Mouse (Mus musculus) midbrain, embryonic 15.5 days (tissue): ENCODE measurements around the gene Pkn1. TPM values are rescaled to one million over a fixed set of nuclear protein-coding genes. Genes with fewer than 3 reads are reported as not detected.

Experiments
- ATAC-seq: fragments of 200-750 bp; cut with Nextera tagmentation; replicated peaks from 2 replicates; pipeline ENCODE4 v1.8.0; 2017; ENCODE audit warnings: moderate TSS enrichment
- H3K27ac ChIP-seq: fragments of 300-500 bp; sonication (generic); 2 replicates; pipeline ENCODE4 v1.5.1; 2015; ENCODE audit warnings: mild to moderate bottlenecking, inconsistent platforms
- H3K27me3 ChIP-seq: fragments of 300-500 bp; sonication (generic); replicated peaks from 2 replicates; pipeline ENCODE4 v1.6.1; 2015; ENCODE audit warnings: inconsistent platforms
- H3K36me3 ChIP-seq: fragments of 300-500 bp; sonication (generic); replicated peaks from 2 replicates; pipeline ENCODE4 v1.6.1; 2015; ENCODE audit warnings: inconsistent platforms
- H3K4me1 ChIP-seq: fragments of 300-500 bp; sonication (generic); 2 replicates; pipeline ENCODE4 v1.6.1; 2015; ENCODE audit warnings: inconsistent platforms
- H3K4me2 ChIP-seq: fragments of 300-500 bp; sonication (generic); 2 replicates; pipeline ENCODE4 v1.6.1; 2015; ENCODE audit warnings: inconsistent platforms, mild to moderate bottlenecking, moderate library complexity
- H3K4me3 ChIP-seq: fragments of 300-500 bp; sonication (generic); 2 replicates; pipeline ENCODE4 v1.5.1; 2015; ENCODE audit warnings: mild to moderate bottlenecking, inconsistent platforms
- H3K9ac ChIP-seq: fragments of 300-500 bp; sonication (generic); 2 replicates; pipeline ENCODE4 v1.6.1; 2015; ENCODE audit warnings: mild to moderate bottlenecking, inconsistent platforms
- H3K9me3 ChIP-seq: fragments of 300-500 bp; sonication (generic); 2 replicates; pipeline ENCODE4 v1.6.1; 2016; ENCODE audit warnings: inconsistent platforms
- WGBS: fragments of 180-500 bp; shearing (Covaris S2); methylation state at CpG from one replicate; pipeline ENCODE4 v1.1.7; 2015; ENCODE audit warnings: mixed read lengths; 5-methylcytosine and 5-hydroxymethylcytosine counted together
- polyA plus RNA-seq: library from polyadenylated mRNA; unstranded; fragments of >200 nt; fragmentation: Nextera tagmentation; extraction: Ambion mirVana; gene quantifications from 2 replicates; pipeline ENCODE4 v1.2.1, GENCODE M21; 2015

The Pkn1 gene
- polyA plus RNA-seq, 1 experiment from 2014 or later: 31.9 TPM

DNA sequence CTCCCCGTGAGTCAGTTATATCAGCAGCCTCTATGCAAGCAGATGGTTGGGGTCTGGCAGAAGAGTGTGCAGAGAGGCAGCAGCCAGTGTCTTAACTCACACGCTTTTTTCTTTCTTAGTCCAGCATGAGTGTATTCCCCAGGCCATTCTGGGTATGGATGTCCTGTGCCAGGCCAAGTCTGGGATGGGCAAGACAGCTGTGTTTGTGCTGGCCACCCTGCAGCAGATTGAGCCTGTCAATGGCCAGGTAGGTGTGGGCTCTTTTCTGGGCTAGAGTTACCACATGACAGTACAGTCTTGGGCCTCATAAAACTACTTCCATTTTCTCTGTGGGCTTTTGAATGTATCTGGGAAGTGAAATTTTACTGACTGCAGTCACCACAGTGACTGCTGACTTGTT, 20.7 kb upstream of the Pkn1 start:
- Histone ChIP-seq H3K9ac (no peak overlapping the region), H3K27ac (no peak overlapping the region), H3K4me1 (peaks cover 19% of the 10 kb centered on the region), H3K4me2 (no peak overlapping the region), H3K9me3 (no peaks in the 10 kb centered on the region), H3K4me3 (no peak overlapping the region), H3K36me3 (peaks cover 52% of the 10 kb centered on the region), H3K27me3 (no peaks in the 10 kb centered on the region)
- no peak for ATAC-seq
- 83% methylated on average over 2 of the region's 2 CpGs for WGBS

DNA sequence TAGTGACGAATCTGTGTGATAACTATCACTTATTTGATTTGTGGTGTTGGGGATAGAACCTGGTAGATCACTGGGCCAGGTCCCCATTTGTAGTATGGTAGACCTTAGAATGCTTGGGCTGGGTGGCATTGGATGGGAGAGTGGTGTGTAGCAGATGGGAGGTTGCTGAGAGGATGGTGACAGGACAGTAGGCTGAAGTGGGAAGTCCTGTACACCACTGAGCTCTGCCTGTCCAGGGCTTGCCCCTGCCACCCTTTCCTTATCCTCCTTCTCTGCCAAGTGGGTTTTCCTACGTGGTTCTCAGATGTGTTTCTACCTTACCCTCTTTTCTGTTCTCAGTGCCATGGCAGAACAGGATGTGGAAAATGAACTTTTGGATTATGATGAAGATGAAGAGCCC, 20.1 kb upstream of the Pkn1 start:
- no peak for ATAC-seq
- no peaks in the 10 kb centered on the region for H3K9me3 ChIP-seq
- no peak overlapping the region for H3K27ac ChIP-seq
- no peaks in the 10 kb centered on the region for H3K27me3 ChIP-seq
- no peak overlapping the region for H3K4me2 ChIP-seq
- 93% methylated on average over 2 of the region's 2 CpGs for WGBS
- peaks cover 19% of the 10 kb centered on the region for H3K4me1 ChIP-seq
- no peak overlapping the region for H3K9ac ChIP-seq
- peaks cover 45% of the 10 kb centered on the region for H3K36me3 ChIP-seq
- no peak overlapping the region for H3K4me3 ChIP-seq

- Histone ChIP-seq H3K4me2 (peak overlapping the region; percentile 91), H3K4me3 (peak overlapping the region; percentile 99), H3K9me3 (no peaks in the 10 kb centered on the region), H3K4me1 (peaks cover 19% of the 10 kb centered on the region), H3K9ac (no peak overlapping the region), H3K36me3 (peaks cover 21% of the 10 kb centered on the region), H3K27me3 (0 out of 2 replicates have a peak, but pooled peaks cover 3% of the 10 kb centered on the region), H3K27ac (no peak overlapping the region)
- no peak for ATAC-seq
- 72% methylated on average over 2 of the region's 2 CpGs for WGBS
Observed at GRCm38 (mm10) chr8:83716563-83716962, 17.6 kb upstream of the Pkn1 start.

DNA sequence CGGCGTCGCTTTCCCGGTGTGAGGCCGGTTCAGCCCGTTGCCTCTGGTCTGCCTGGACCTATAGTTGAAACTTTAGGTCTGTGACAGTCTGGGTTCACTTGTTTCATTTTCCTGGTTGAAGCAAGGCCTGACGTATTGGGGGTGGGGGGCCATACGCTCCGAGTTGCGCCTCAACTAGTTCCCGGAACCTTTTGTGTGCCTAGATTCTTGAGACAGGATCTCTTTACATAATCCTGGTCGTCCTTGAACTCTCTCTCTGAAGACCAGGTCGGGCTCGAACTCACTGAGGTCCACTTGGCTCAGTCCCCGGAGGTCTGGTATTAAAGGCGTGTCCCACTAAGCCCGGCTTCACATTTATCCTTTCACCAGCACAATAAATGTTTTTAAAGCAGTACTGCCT, 16.8 kb upstream of the Pkn1 start:
- Histone ChIP-seq H3K9ac (peak overlapping the region; percentile 87), H3K27me3 (0 out of 2 replicates have a peak, but pooled peaks cover 3% of the 10 kb centered on the region), H3K9me3 (no peaks in the 10 kb centered on the region), H3K4me1 (peaks cover 19% of the 10 kb centered on the region), H3K36me3 (peaks cover 13% of the 10 kb centered on the region), H3K4me3 (peak overlapping the region; percentile 99), H3K4me2 (peak overlapping the region; percentile 91), H3K27ac (peak overlapping the region; percentile 96)
- no peak for ATAC-seq
- 1% methylated on average over 17 of the region's 17 CpGs for WGBS

DNA sequence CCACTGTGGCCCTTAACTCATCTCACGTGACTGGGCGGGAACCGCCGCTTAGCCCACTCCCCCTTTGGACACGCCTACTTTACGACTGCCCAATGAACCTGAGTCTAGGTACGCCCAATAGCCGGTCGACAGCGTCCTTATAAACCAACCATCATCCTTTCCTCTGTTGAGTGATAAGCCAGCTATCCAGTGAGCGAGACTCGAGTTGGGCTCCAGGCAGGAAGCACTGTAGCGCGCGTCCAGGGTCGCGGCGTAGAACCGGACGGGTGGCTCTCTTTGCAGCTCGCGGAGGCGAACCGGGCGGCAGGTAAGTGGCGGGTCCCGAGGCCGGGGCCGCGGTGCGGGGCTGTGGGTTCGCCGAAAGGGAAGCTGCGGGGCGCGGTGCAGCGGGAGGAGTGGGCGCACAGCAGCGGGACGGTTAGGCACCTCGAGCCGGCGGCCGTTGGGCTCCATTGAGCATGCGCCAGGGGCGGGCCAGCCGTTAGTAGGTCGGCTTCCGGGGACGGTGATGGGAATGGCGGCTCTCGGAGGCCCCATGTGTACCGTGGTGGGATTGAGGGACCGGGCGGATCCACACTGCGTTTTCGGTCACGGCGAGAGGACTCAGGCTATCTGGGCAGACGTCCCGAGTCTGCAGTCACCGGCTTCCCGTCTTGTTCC, 16.2 kb upstream of the Pkn1 start, which contains the start of gene Ddx39:
TSS of gene Ddx39 (plus strand) at position 147 of the 660 bp plus-strand sequence.
- Histone ChIP-seq H3K27ac (peak within 1 kb of the TSS; percentile 96), H3K9ac (peak within 1 kb of the TSS; percentile 87), H3K9me3 (no peaks in the 10 kb centered on the region), H3K27me3 (0 out of 2 replicates have a peak, but pooled peaks cover 3% of the 10 kb centered on the region), H3K4me3 (peak within 1 kb of the TSS; percentile 99), H3K4me1 (peaks cover 19% of the 10 kb centered on the region), H3K4me2 (peak within 1 kb of the TSS; percentile 91), H3K36me3 (peaks cover 7% of the 10 kb centered on the region; the same call in 1 of the 2 replicates)
- WGBS: under 1% methylated on average over 63 of the region's 63 CpGs
- ATAC-seq: peak; percentile 100

DNA sequence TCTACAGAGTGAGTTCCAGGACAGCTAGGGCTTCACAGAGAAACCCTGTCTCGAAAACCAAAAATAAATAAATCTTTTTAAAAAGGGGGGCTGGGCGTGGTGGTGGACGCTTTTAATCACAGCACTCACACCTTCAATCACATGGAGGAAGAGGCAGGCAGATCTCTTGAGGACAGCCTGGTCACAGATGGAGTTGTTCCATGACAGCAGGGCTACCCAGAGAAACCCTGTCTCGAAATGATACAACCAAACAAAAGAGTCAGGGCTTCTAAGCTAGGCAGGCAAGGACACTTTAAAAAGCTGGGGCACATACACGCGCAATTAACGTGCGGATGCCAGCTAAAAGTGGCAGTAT, 15.7 kb upstream of the Pkn1 start:
- H3K27ac ChIP-seq: peak overlapping the region; percentile 96
- no peak; the same call in 1 of the 2 replicates for ATAC-seq
- 19% methylated on average over 8 of the region's 8 CpGs for whole genome bisulfite sequencing
- H3K27me3 ChIP-seq: 0 out of 2 replicates have a peak, but pooled peaks cover 3% of the 10 kb centered on the region
- peak overlapping the region; percentile 99 for H3K4me3 ChIP-seq
- H3K36me3 ChIP-seq: 0 out of 2 replicates have a peak, but pooled peaks cover 4% of the 10 kb centered on the region
- H3K9me3 ChIP-seq: no peaks in the 10 kb centered on the region
- no peak overlapping the region for H3K9ac ChIP-seq
- peak overlapping the region; percentile 50 for H3K4me2 ChIP-seq
- peaks cover 19% of the 10 kb centered on the region for H3K4me1 ChIP-seq

GRCm38 (mm10) chr8:83707554-83707953, 8.6 kb upstream of the Pkn1 start:
- Histone ChIP-seq H3K36me3 (no peaks in the 10 kb centered on the region), H3K4me3 (no peak overlapping the region), H3K4me1 (no peaks in the 10 kb centered on the region), H3K9ac (no peak overlapping the region), H3K9me3 (no peaks in the 10 kb centered on the region), H3K4me2 (no peak overlapping the region), H3K27me3 (no peaks in the 10 kb centered on the region), H3K27ac (no peak overlapping the region)
- 76% methylated on average over 8 of the region's 8 CpGs for WGBS
- ATAC-seq: no peak

GRCm38 (mm10) chr8:83706411-83706810, 7.4 kb upstream of the Pkn1 start:
- Histone ChIP-seq H3K4me3 (no peak overlapping the region), H3K27me3 (no peaks in the 10 kb centered on the region), H3K27ac (no peak overlapping the region), H3K9me3 (no peaks in the 10 kb centered on the region), H3K36me3 (no peaks in the 10 kb centered on the region), H3K4me2 (no peak overlapping the region), H3K4me1 (no peaks in the 10 kb centered on the region), H3K9ac (no peak overlapping the region)
- no peak for ATAC-seq
- 68% methylated on average over 5 of the region's 5 CpGs for WGBS

DNA sequence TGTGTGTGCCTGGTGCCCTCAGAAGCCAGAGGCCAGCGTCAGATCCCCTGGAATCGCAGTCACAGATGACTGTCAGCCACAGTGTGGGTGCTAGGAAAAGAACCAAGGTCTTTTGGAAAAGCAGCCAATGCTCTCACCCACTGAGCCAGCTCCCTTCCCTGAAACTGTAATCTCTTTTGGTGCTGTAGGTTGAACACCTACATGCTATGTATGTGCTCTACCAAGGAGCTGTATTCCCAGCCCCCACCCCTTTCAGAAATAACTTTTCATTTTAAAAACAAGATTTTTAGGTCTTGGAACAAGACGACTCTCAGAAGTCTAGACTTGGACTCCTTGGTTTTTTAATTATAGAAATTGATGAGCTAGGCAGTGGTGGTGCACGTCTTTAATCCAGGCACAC, 4.4 kb upstream of the Pkn1 start:
- WGBS: 84% methylated on average over 4 of the region's 4 CpGs
- Histone ChIP-seq H3K4me2 (no peak overlapping the region), H3K27me3 (no peaks in the 10 kb centered on the region), H3K9ac (no peak overlapping the region), H3K27ac (no peak overlapping the region), H3K4me1 (peaks cover 12% of the 10 kb centered on the region), H3K4me3 (no peak overlapping the region), H3K9me3 (no peaks in the 10 kb centered on the region), H3K36me3 (no peaks in the 10 kb centered on the region)
- no peak for ATAC-seq

- no peak for ATAC-seq
- Histone ChIP-seq H3K4me3 (no peak overlapping the region), H3K4me1 (peaks cover 33% of the 10 kb centered on the region), H3K27ac (no peak overlapping the region), H3K4me2 (no peak overlapping the region), H3K9ac (no peak overlapping the region), H3K36me3 (no peaks in the 10 kb centered on the region), H3K9me3 (no peaks in the 10 kb centered on the region), H3K27me3 (no peaks in the 10 kb centered on the region)
- 85% methylated on average over 9 of the region's 9 CpGs for WGBS
Observed at GRCm38 (mm10) chr8:83700423-83701085, 1.6 kb upstream of the Pkn1 start.

DNA sequence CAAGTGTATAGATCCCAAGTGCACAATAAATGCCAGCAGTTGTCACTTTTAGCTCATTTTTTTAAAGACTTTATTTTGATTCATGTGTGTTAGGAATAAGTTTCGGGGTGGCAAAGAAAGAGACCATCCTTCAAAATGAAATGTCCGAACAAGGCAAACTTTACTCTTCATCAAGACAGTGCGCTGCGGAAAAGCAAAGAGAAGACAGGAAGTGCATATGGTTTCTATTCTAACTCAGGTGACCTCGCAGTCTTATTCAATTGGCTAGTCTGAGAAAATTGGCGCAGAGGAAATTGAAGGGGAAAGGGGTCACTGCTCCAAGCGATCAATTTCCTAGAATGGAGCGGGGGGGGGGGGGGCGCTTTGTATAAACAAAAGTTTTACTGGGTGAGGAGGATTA, 587 bp upstream of the Pkn1 start:
- peak overlapping the region; percentile 92 for H3K4me3 ChIP-seq
- WGBS: 48% methylated on average over 9 of the region's 9 CpGs
- peak overlapping the region; percentile 88 for H3K4me2 ChIP-seq
- H3K9ac ChIP-seq: peak overlapping the region; percentile 86; the same call in 1 of the 2 replicates
- no peaks in the 10 kb centered on the region for H3K36me3 ChIP-seq
- H3K27ac ChIP-seq: peak overlapping the region; percentile 80
- H3K27me3 ChIP-seq: no peaks in the 10 kb centered on the region
- H3K9me3 ChIP-seq: no peaks in the 10 kb centered on the region
- no peak for ATAC-seq
- peaks cover 33% of the 10 kb centered on the region for H3K4me1 ChIP-seq

GRCm38 (mm10) chr8:83698291-83698660, 703 bp downstream of the Pkn1 start:
- Histone ChIP-seq H3K9ac (peak overlapping the region; percentile 86), H3K36me3 (no peaks in the 10 kb centered on the region), H3K4me3 (peak overlapping the region; percentile 92), H3K4me2 (peak overlapping the region; percentile 88), H3K27me3 (no peaks in the 10 kb centered on the region), H3K9me3 (no peaks in the 10 kb centered on the region), H3K27ac (peak overlapping the region; percentile 80), H3K4me1 (peaks cover 33% of the 10 kb centered on the region)
- peak; percentile 50 for ATAC-seq
- 3% methylated on average over 15 of the region's 15 CpGs for WGBS
